In genomic region chr19:33850611-33851010, GRCm38 (mm10) we compare ENCODE assay signal across 25 mouse cellular contexts.
DNase-seq lines count a peak whose midpoint lies in the region; ATAC-seq and TF ChIP-seq lines count a peak whose summit lies in the region.
"Had no signal": no experiment of that assay in that cellular context is flagged by ENCODE, and none has a peak within 500 bp of the region (broad histone marks: within the 10 kb centered on the region; RNA-seq: fewer than 3 reads in every experiment).

No protein-coding gene starts in this region.

- no peaks in the 10 kb centered on the region for H3K4me1 ChIP-seq in hindbrain, embryonic 11.5 days (replicated peaks; ENCODE audit: control insufficient read depth, insufficient read depth, low read length)
- no peaks in the 10 kb centered on the region for H3K4me1 ChIP-seq in hindbrain, postnatal 0 days (ENCODE audit: insufficient read depth, low read length)
- no peaks in the 10 kb centered on the region for H3K4me1 ChIP-seq in neural tube, embryonic 12.5 days
- H3K4me1 ChIP-seq in ES-E14 (ENCODE audit: control insufficient read depth in 2 of 2, insufficient read depth in 2 of 2, low read length in 2 of 2, poor library complexity in 1 of 2): peaks cover 2 to 7% of the 10 kb centered on the region in 2 experiments; a peak in 3 of 4 replicates
- H3K4me1 ChIP-seq: embryonic facial prominence, embryonic 13.5 days; embryonic facial prominence, embryonic 15.5 days; forebrain, embryonic 13.5 days; forebrain, embryonic 15.5 days had no signal

- DNase-seq in hindbrain, embryonic 11.5 days (ENCODE audit: low spot score): no peak
- no peak for DNase-seq in hindbrain, postnatal 0 days (ENCODE audit: low spot score)
- DNase-seq in neural tube, embryonic 10.5 days (ENCODE audit: extremely low spot score, low spot score): no peak
- DNase-seq in ES-E14 (ENCODE audit: low read depth, low spot score) (no peak), ZHBTc4 (ENCODE audit: low read depth, low spot score) (peak; percentile 66)
- DNase-seq in cerebellum, adult 11-12 months: no peak
- no peak for DNase-seq in adrenal gland, postnatal 10 days
- DNase-seq: adrenal gland, adult 2 months; adrenal gland, postnatal 14 days; adrenal gland, postnatal 36 days; B cell, adult 2 months; cerebellum, adult 18-20 months; cerebellum, adult 8-10 months; cerebellum, adult 9-11 months; cerebellum, postnatal 14 days; cerebellum, postnatal 36 days; embryo, embryonic 11 days; forebrain, postnatal 0 days had no signal

- no peaks in the 10 kb centered on the region for H3K9me3 ChIP-seq in hindbrain, embryonic 11.5 days (ENCODE audit: control insufficient read depth, low read length)
- H3K9me3 ChIP-seq in hindbrain, postnatal 0 days (ENCODE audit: low read length): no peaks in the 10 kb centered on the region
- no peaks in the 10 kb centered on the region for H3K9me3 ChIP-seq in neural tube, embryonic 12.5 days
- no peaks in the 10 kb centered on the region for H3K9me3 ChIP-seq in ES-E14 (ENCODE audit: control insufficient read depth, insufficient read depth, low read depth, low read length)
- H3K9me3 ChIP-seq: embryonic facial prominence, embryonic 13.5 days; embryonic facial prominence, embryonic 15.5 days; forebrain, embryonic 13.5 days; forebrain, embryonic 15.5 days had no signal

- H3K36me3 ChIP-seq in hindbrain, embryonic 11.5 days (ENCODE audit: control insufficient read depth, insufficient read depth, low read length): no peaks in the 10 kb centered on the region
- H3K36me3 ChIP-seq in hindbrain, postnatal 0 days (ENCODE audit: insufficient read depth, low read length): no peaks in the 10 kb centered on the region
- no peaks in the 10 kb centered on the region for H3K36me3 ChIP-seq in neural tube, embryonic 12.5 days
- H3K36me3 ChIP-seq in ES-E14 (ENCODE audit: control insufficient read depth, insufficient read depth, low read length, poor library complexity, severe bottlenecking): no peaks in the 10 kb centered on the region
- H3K36me3 ChIP-seq: embryonic facial prominence, embryonic 13.5 days; embryonic facial prominence, embryonic 15.5 days; forebrain, embryonic 15.5 days had no signal

- in situ Hi-C loops in ES-E14 (cut with MboI; ENCODE audit: low sequenced_read_pairs in 2 of 2, unreplicated experiment in 2 of 2): no loop called here

- H3K4me2 ChIP-seq in hindbrain, embryonic 11.5 days (replicated peaks; ENCODE audit: low read depth, low read length): no peak overlapping the region
- no peak overlapping the region for H3K4me2 ChIP-seq in hindbrain, postnatal 0 days (ENCODE audit: low read depth, low read length)
- H3K4me2 ChIP-seq in neural tube, embryonic 12.5 days (replicated peaks): no peak overlapping the region
- H3K4me2 ChIP-seq: embryonic facial prominence, embryonic 13.5 days; embryonic facial prominence, embryonic 15.5 days; forebrain, embryonic 13.5 days; forebrain, embryonic 15.5 days had no signal

- no peak overlapping the region for H3K27ac ChIP-seq in hindbrain, embryonic 11.5 days (ENCODE audit: low read depth, low read length)
- no peak overlapping the region for H3K27ac ChIP-seq in hindbrain, postnatal 0 days
- H3K27ac ChIP-seq in neural tube, embryonic 12.5 days: no peak overlapping the region
- peak overlapping the region; percentile 91 for H3K27ac ChIP-seq in ES-E14 (ENCODE audit: insufficient read depth, low read depth, low read length, poor library complexity, severe bottlenecking)
- H3K27ac ChIP-seq: embryonic facial prominence, embryonic 13.5 days; embryonic facial prominence, embryonic 15.5 days; forebrain, embryonic 13.5 days; forebrain, embryonic 15.5 days had no signal

- no peak overlapping the region for H3K4me3 ChIP-seq in hindbrain, embryonic 11.5 days (ENCODE audit: low read depth, low read length)
- H3K4me3 ChIP-seq in hindbrain, postnatal 0 days (ENCODE audit: low read length): no peak overlapping the region
- H3K4me3 ChIP-seq in neural tube, embryonic 12.5 days: no peak overlapping the region
- H3K4me3 ChIP-seq in ES-E14 (ENCODE audit: insufficient read depth in 1 of 2, low read depth in 1 of 2, low read length in 2 of 2, poor library complexity in 1 of 2, severe bottlenecking in 1 of 2): no peak overlapping the region
- H3K4me3 ChIP-seq: embryonic facial prominence, embryonic 13.5 days; embryonic facial prominence, embryonic 15.5 days; forebrain, embryonic 13.5 days; forebrain, embryonic 15.5 days had no signal

- no peaks in the 10 kb centered on the region for H3K27me3 ChIP-seq in hindbrain, embryonic 11.5 days (ENCODE audit: control insufficient read depth, insufficient read depth, low read length)
- no peaks in the 10 kb centered on the region for H3K27me3 ChIP-seq in hindbrain, postnatal 0 days (ENCODE audit: insufficient read depth, low read length)
- no peaks in the 10 kb centered on the region for H3K27me3 ChIP-seq in neural tube, embryonic 12.5 days (replicated peaks)
- H3K27me3 ChIP-seq: CH12.LX; embryonic facial prominence, embryonic 13.5 days; embryonic facial prominence, embryonic 15.5 days; forebrain, embryonic 13.5 days; forebrain, embryonic 15.5 days had no signal

- no peak overlapping the region for H3K9ac ChIP-seq in hindbrain, embryonic 11.5 days (ENCODE audit: low read depth, low read length)
- H3K9ac ChIP-seq in hindbrain, postnatal 0 days (replicated peaks; ENCODE audit: low read length): no peak overlapping the region
- H3K9ac ChIP-seq in neural tube, embryonic 12.5 days: no peak overlapping the region
- H3K9ac ChIP-seq in ES-E14 (ENCODE audit: insufficient read depth, low read depth, low read length, poor library complexity, severe bottlenecking): no peak overlapping the region
- H3K9ac ChIP-seq: embryonic facial prominence, embryonic 13.5 days; embryonic facial prominence, embryonic 15.5 days; forebrain, embryonic 13.5 days; forebrain, embryonic 15.5 days; forebrain, postnatal 0 days had no signal

- peak; percentile 59 for ATAC-seq in hindbrain, embryonic 11.5 days (ENCODE audit: low FRiP score)
- no peak for ATAC-seq in hindbrain, postnatal 0 days
- ATAC-seq in neural tube, embryonic 12.5 days (ENCODE audit: low FRiP score, low read depth): peak; percentile 83
- ATAC-seq: CD4-positive, CD25-positive, alpha-beta regulatory T cell, adult 4 months; forebrain, embryonic 13.5 days; forebrain, embryonic 15.5 days; forebrain, postnatal 0 days had no signal

- TF ChIP-seq CTCF in hindbrain, postnatal 0 days (IDR thresholded peaks at IDR 0.05; ENCODE audit: low read depth): no peak

TF ChIP-seq in ES-E14, 5 proteins besides CTCF, POLR2A, EP300 and RAD21:
- TF ChIP-seq ZC3H11A (IDR thresholded peaks at IDR 0.05; ENCODE audit: borderline replicate concordance, low read depth, low read length) (no peak), ZNF384 (IDR thresholded peaks at IDR 0.05; ENCODE audit: low read depth, low read length) (no peak), MAFK (IDR thresholded peaks at IDR 0.05; ENCODE audit: insufficient read depth, low read depth, low read length) (no peak), HCFC1 (IDR thresholded peaks at IDR 0.05; ENCODE audit: borderline replicate concordance, insufficient read depth, low read length) (no peak), CHD2 (IDR thresholded peaks at IDR 0.05; ENCODE audit: low read depth, low read length) (no peak)
TF ChIP-seq in ES-E14: peak in this region for 0.
